Mouse (Mus musculus): ENCODE data around the gene Rnase13.

DNA sequence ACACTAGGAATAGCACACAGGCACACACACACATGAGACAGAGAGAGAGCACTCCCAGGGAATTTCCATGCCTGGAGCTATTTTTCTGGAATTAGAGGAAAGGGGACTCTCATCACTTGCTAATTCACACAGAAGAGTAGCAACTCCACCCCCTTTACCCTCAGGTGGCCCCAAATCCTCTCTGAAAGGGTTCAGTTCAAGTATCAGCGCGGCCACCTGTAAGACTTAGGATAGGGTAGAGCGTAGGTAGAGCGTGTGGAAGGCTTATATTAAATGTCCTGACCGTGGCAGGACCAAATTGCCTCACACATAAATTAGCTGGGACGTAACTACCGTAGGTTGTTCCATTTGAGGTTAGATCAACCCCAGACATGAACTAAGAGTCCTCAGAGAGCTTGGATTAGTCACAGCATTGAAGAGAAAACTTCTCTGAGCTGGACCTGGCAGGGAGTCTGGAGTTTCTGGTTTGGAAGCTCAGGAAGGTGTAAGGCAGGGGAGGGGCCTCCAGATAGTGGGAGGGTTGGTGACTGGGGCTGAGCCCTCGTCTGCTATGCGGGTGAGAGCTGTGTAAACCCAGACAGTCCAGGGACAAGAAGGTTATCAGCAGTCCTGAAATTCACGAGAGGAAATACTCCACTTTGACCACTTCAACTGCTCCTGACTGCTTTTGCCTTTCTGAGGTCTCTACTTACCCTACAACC lies 29.3 kb downstream of the Rnase13 start:
- no peak for TF ChIP-seq CTCF (IDR thresholded peaks at IDR 0.05; ENCODE audit: low read depth)
- no peak for TF ChIP-seq EP300 (IDR thresholded peaks at IDR 0.05; ENCODE audit: low read depth)

Measured in liver, embryonic 14.5 days (tissue).